Mouse (Mus musculus): ENCODE measurements at regions not wholly inside any gene's neighbourhood (a gene's known extent, or its start where the extent isn't known, plus 50 kb on each side); places are given as distances from the start of the nearest gene placed in this dataset.

DNA sequence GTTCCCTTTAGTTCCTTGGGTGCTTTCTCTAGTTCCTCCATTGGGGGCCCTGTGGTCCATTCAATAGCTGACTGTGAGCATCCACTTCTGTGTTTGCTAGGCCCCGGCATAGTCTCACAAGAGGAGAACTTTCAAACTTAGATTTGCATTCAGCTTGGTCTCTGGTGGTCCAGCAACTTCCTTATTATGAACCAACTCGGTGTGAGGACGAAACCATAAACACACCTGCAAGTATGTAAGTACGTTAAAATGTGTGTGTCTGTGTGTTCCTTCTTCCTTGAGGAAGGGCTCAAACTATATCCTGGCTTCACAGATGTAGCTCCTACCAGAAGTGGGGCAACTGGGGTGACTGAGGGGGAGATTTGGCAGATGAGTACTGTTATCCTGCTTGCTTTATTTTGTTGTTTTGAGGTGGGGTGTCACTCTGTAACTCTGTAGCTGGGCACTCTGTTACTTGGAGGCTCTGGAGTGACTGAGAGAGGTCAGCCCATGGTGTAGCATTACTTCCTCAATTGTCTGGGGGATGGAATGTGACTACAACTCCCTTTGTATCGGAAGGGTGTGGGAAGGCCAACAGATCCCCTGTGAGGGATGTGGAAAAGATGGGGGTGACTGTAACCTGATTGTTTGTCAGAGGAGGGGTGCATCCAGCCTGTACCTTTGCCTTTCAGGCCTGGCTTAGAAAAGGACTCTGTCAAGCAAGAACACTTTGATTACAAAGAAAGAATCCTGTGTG lies 94.9 kb upstream of the Thpo start:
- 53% methylated on average over 5 of the region's 5 CpGs for WGBS (ENCODE audit: insufficient replicate concordance)
- TF ChIP-seq EP300 (IDR thresholded peaks at IDR 0.05; ENCODE audit: low read depth) (no peak), CTCF (IDR thresholded peaks at IDR 0.05; ENCODE audit: low read depth) (no peak)
- DNase-seq: no peak

GRCm38 (mm10) chr16:20824226-20824625 lies 89.9 kb upstream of the Thpo start:
- Histone ChIP-seq H3K9ac (replicated peaks) (no peak overlapping the region), H3K4me2 (ENCODE audit: low read depth, low read length) (no peak overlapping the region), H3K27me3 (ENCODE audit: insufficient read depth, low read length) (no peaks in the 10 kb centered on the region), H3K9me3 (ENCODE audit: low read length) (no peaks in the 10 kb centered on the region), H3K4me1 (ENCODE audit: insufficient read depth) (no peaks in the 10 kb centered on the region), H3K4me3 (ENCODE audit: low read depth, low read length) (no peak overlapping the region), H3K27ac (ENCODE audit: low read depth) (no peak overlapping the region), H3K36me3 (replicated peaks; ENCODE audit: insufficient read depth, low read length) (no peaks in the 10 kb centered on the region)
- DNase-seq: peak; percentile 1
- TF ChIP-seq CTCF (IDR thresholded peaks at IDR 0.05; ENCODE audit: low read depth) (no peak), EP300 (IDR thresholded peaks at IDR 0.05; ENCODE audit: low read depth) (no peak)
- no peak for ATAC-seq
- WGBS (ENCODE audit: insufficient replicate concordance): 80% methylated on average over 7 of the region's 7 CpGs

More for the DNA sequence above, 94.9 kb upstream of the Thpo start:
- Histone ChIP-seq H3K27ac (ENCODE audit: low read depth) (no peak overlapping the region), H3K4me1 (ENCODE audit: insufficient read depth) (no peaks in the 10 kb centered on the region), H3K4me2 (ENCODE audit: low read depth, low read length) (no peak overlapping the region), H3K36me3 (replicated peaks; ENCODE audit: insufficient read depth, low read length) (no peaks in the 10 kb centered on the region), H3K9ac (replicated peaks) (no peak overlapping the region), H3K27me3 (ENCODE audit: insufficient read depth, low read length) (no peaks in the 10 kb centered on the region), H3K9me3 (ENCODE audit: low read length) (no peaks in the 10 kb centered on the region), H3K4me3 (ENCODE audit: low read depth, low read length) (no peak overlapping the region)
- no peak for ATAC-seq

GRCm38 (mm10) chr16:20820939-20821338 lies 86.6 kb upstream of the Thpo start:
- no peak for DNase-seq
- Histone ChIP-seq H3K36me3 (replicated peaks; ENCODE audit: insufficient read depth, low read length) (no peaks in the 10 kb centered on the region), H3K4me2 (ENCODE audit: low read depth, low read length) (no peak overlapping the region), H3K4me3 (ENCODE audit: low read depth, low read length) (no peak overlapping the region), H3K9me3 (ENCODE audit: low read length) (no peaks in the 10 kb centered on the region), H3K9ac (replicated peaks) (no peak overlapping the region), H3K27me3 (ENCODE audit: insufficient read depth, low read length) (no peaks in the 10 kb centered on the region), H3K4me1 (ENCODE audit: insufficient read depth) (no peaks in the 10 kb centered on the region), H3K27ac (ENCODE audit: low read depth) (no peak overlapping the region)
- ATAC-seq: no peak
- TF ChIP-seq CTCF (IDR thresholded peaks at IDR 0.05; ENCODE audit: low read depth): peak; percentile 20; the same call in 1 of the 2 replicates
- TF ChIP-seq EP300 (IDR thresholded peaks at IDR 0.05; ENCODE audit: low read depth): no peak

- Histone ChIP-seq H3K9me3 (ENCODE audit: low read length) (no peaks in the 10 kb centered on the region), H3K9ac (replicated peaks) (no peak overlapping the region), H3K4me3 (ENCODE audit: low read depth, low read length) (no peak overlapping the region), H3K27me3 (ENCODE audit: insufficient read depth, low read length) (no peaks in the 10 kb centered on the region), H3K4me1 (ENCODE audit: insufficient read depth) (no peaks in the 10 kb centered on the region), H3K4me2 (ENCODE audit: low read depth, low read length) (no peak overlapping the region), H3K36me3 (replicated peaks; ENCODE audit: insufficient read depth, low read length) (no peaks in the 10 kb centered on the region), H3K27ac (ENCODE audit: low read depth) (no peak overlapping the region)
- DNase-seq (no peak), ATAC-seq (no peak)
- no peak for TF ChIP-seq EP300 (IDR thresholded peaks at IDR 0.05; ENCODE audit: low read depth)
- TF ChIP-seq CTCF (IDR thresholded peaks at IDR 0.05; ENCODE audit: low read depth): no peak
- WGBS (ENCODE audit: insufficient replicate concordance): 67% methylated on average over 3 of the region's 3 CpGs
Observed at GRCm38 (mm10) chr16:20819568-20819967, 85.3 kb upstream of the Thpo start.

DNA sequence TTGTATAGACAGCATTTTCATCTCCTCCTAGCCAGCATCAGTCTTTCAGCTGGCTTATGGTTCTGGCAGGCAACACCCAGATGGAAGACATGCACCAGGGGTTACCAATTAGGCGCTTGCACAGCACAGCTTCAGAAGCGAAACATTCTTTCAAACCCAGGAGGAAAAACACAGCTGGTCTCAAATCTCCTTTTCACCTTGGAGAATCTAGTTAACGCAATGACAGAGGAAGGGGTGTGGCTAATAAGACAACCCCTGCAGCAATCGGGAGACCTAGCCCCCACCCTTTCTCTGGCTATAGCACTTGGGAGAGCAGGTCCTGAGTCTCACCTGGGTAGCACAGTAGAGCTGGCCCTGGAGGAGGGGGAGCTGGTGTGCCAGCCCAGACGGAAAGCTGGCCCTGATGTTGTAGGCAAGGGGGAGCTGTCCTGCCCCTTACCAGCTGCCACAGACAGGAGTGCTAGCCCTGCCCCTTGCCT lies 84.4 kb upstream of the Thpo start:
- DNase-seq (no peak), ATAC-seq (no peak)
- Histone ChIP-seq H3K4me3 (ENCODE audit: low read depth, low read length) (no peak overlapping the region), H3K4me2 (ENCODE audit: low read depth, low read length) (no peak overlapping the region), H3K4me1 (ENCODE audit: insufficient read depth) (no peaks in the 10 kb centered on the region), H3K9me3 (ENCODE audit: low read length) (no peaks in the 10 kb centered on the region), H3K9ac (replicated peaks) (no peak overlapping the region), H3K27me3 (ENCODE audit: insufficient read depth, low read length) (no peaks in the 10 kb centered on the region), H3K36me3 (replicated peaks; ENCODE audit: insufficient read depth, low read length) (no peaks in the 10 kb centered on the region), H3K27ac (ENCODE audit: low read depth) (no peak overlapping the region)
- TF ChIP-seq CTCF (IDR thresholded peaks at IDR 0.05; ENCODE audit: low read depth) (no peak), EP300 (IDR thresholded peaks at IDR 0.05; ENCODE audit: low read depth) (no peak)
- 55% methylated on average over 5 of the region's 5 CpGs for WGBS (ENCODE audit: insufficient replicate concordance)

DNA sequence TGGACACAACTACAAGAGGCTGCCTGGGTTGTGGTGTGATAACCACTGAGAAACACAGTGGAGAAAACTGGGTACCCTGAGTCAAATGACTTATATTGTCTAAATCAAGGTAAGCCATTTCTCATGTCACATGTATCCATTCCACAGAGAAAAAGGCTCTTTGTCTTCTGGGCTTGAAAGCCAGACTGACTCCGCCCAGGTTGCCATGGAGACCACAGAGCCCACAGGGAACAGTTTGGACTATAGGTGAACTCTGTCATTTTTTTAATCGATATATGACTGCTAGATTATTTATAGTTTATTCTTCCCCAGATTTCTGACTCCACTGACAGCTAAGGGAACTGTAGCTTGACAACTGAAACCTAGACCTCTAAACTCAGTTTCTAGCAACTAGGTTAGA lies 80.7 kb upstream of the Thpo start:
- ATAC-seq (no peak), DNase-seq (no peak)
- Histone ChIP-seq H3K36me3 (replicated peaks; ENCODE audit: insufficient read depth, low read length) (no peaks in the 10 kb centered on the region), H3K27me3 (ENCODE audit: insufficient read depth, low read length) (no peaks in the 10 kb centered on the region), H3K9ac (replicated peaks) (no peak overlapping the region), H3K4me2 (ENCODE audit: low read depth, low read length) (no peak overlapping the region), H3K4me1 (ENCODE audit: insufficient read depth) (no peaks in the 10 kb centered on the region), H3K4me3 (ENCODE audit: low read depth, low read length) (no peak overlapping the region), H3K27ac (ENCODE audit: low read depth) (no peak overlapping the region), H3K9me3 (ENCODE audit: low read length) (no peaks in the 10 kb centered on the region)
- TF ChIP-seq CTCF (IDR thresholded peaks at IDR 0.05; ENCODE audit: low read depth): no peak
- no peak for TF ChIP-seq EP300 (IDR thresholded peaks at IDR 0.05; ENCODE audit: low read depth)
- WGBS (ENCODE audit: insufficient replicate concordance): 86% methylated on average over 2 of the region's 2 CpGs
